ENCODE assay signal across 15 mouse cellular contexts in genomic region chr5:43152119-43152611, GRCm38 (mm10).
DNase-seq lines count a peak whose midpoint lies in the region; ATAC-seq and TF ChIP-seq lines count a peak whose summit lies in the region.
"Had no signal": no experiment of that assay in that cellular context is flagged by ENCODE, and none has a peak within 500 bp of the region (broad histone marks: within the 10 kb centered on the region; RNA-seq: fewer than 3 reads in every experiment).

No protein-coding gene starts in this region.

- no peaks in the 10 kb centered on the region for H3K9me3 ChIP-seq in forebrain, embryonic 13.5 days (replicated peaks)
- no peaks in the 10 kb centered on the region for H3K9me3 ChIP-seq in forebrain, embryonic 12.5 days
- no peaks in the 10 kb centered on the region for H3K9me3 ChIP-seq in hindbrain, embryonic 16.5 days (ENCODE audit: control insufficient read depth, low read length)
- no peaks in the 10 kb centered on the region for H3K9me3 ChIP-seq in heart, embryonic 10.5 days
- H3K9me3 ChIP-seq: embryonic facial prominence, embryonic 12.5 days; midbrain, embryonic 12.5 days had no signal

- 21% methylated on average over 8 of the region's 8 CpGs for WGBS in forebrain, embryonic 13.5 days
- 20% methylated on average over 8 of the region's 8 CpGs for WGBS in forebrain, embryonic 12.5 days
- 31% methylated on average over 8 of the region's 8 CpGs for WGBS in hindbrain, embryonic 16.5 days
- WGBS in heart, embryonic 10.5 days, result 42% methylated on average over 8 of the region's 8 CpGs

- DNase-seq in left cerebral cortex, postnatal 4 days, result peak; percentile 22
- no peak for DNase-seq in left cerebral cortex, adult 9 months (ENCODE audit: low spot score in 2 of 2)
- DNase-seq in brain, embryonic 14.5 days (ENCODE audit: low read depth), result peak; percentile 60
- DNase-seq in adrenal gland, postnatal 14 days, result no peak
- no peak for DNase-seq in heart, embryonic 10.5 days (ENCODE audit: low spot score)
- DNase-seq: adrenal gland, postnatal 36 days; B cell, adult 2 months; gastrocnemius, postnatal 14 days; kidney, postnatal 14 days; liver, postnatal 0 days had no signal

- no peak overlapping the region for H3K4me2 ChIP-seq in forebrain, embryonic 13.5 days
- H3K4me2 ChIP-seq in forebrain, embryonic 12.5 days, result no peak overlapping the region
- peak overlapping the region; percentile 10; the same call in 1 of the 2 replicates for H3K4me2 ChIP-seq in hindbrain, embryonic 16.5 days (ENCODE audit: low read length)
- H3K4me2 ChIP-seq: embryonic facial prominence, embryonic 12.5 days; midbrain, embryonic 12.5 days had no signal

- no peaks in the 10 kb centered on the region for H3K27me3 ChIP-seq in forebrain, embryonic 13.5 days
- no peaks in the 10 kb centered on the region for H3K27me3 ChIP-seq in forebrain, embryonic 12.5 days
- H3K27me3 ChIP-seq in hindbrain, embryonic 16.5 days (replicated peaks; ENCODE audit: control insufficient read depth, insufficient read depth, low read length), result no peaks in the 10 kb centered on the region
- H3K27me3 ChIP-seq in heart, embryonic 10.5 days (ENCODE audit: insufficient read depth, poor library complexity, severe bottlenecking), result no peaks in the 10 kb centered on the region
- H3K27me3 ChIP-seq: embryonic facial prominence, embryonic 12.5 days; midbrain, embryonic 12.5 days had no signal

- no peaks in the 10 kb centered on the region for H3K36me3 ChIP-seq in forebrain, embryonic 13.5 days (ENCODE audit: poor library complexity, severe bottlenecking)
- H3K36me3 ChIP-seq in forebrain, embryonic 12.5 days (replicated peaks), result no peaks in the 10 kb centered on the region
- H3K36me3 ChIP-seq in hindbrain, embryonic 16.5 days (ENCODE audit: control insufficient read depth, insufficient read depth, low read length), result no peaks in the 10 kb centered on the region
- no peaks in the 10 kb centered on the region for H3K36me3 ChIP-seq in heart, embryonic 10.5 days
- H3K36me3 ChIP-seq: embryonic facial prominence, embryonic 12.5 days; midbrain, embryonic 12.5 days had no signal

- peak; percentile 11; the same call in 1 of the 2 replicates for ATAC-seq in forebrain, embryonic 13.5 days
- no peak for ATAC-seq in forebrain, embryonic 12.5 days (ENCODE audit: low FRiP score)
- ATAC-seq in hindbrain, embryonic 16.5 days, result peak; percentile 81

- no peak for TF ChIP-seq CTCF in brain, embryonic 14.5 days (IDR thresholded peaks at IDR 0.05; ENCODE audit: borderline replicate concordance, extremely low read depth, insufficient read depth, insufficient read length)

- H3K9ac ChIP-seq in forebrain, embryonic 13.5 days, result no peak overlapping the region
- no peak overlapping the region for H3K9ac ChIP-seq in forebrain, embryonic 12.5 days
- no peak overlapping the region for H3K9ac ChIP-seq in hindbrain, embryonic 16.5 days (ENCODE audit: low read depth, low read length)
- H3K9ac ChIP-seq: embryonic facial prominence, embryonic 12.5 days; liver, postnatal 0 days; midbrain, embryonic 12.5 days had no signal

- no peak overlapping the region for H3K4me3 ChIP-seq in forebrain, embryonic 13.5 days
- H3K4me3 ChIP-seq in forebrain, embryonic 12.5 days (replicated peaks), result no peak overlapping the region
- H3K4me3 ChIP-seq in hindbrain, embryonic 16.5 days (ENCODE audit: low read length), result no peak overlapping the region
- H3K4me3 ChIP-seq in heart, embryonic 10.5 days, result no peak overlapping the region
- H3K4me3 ChIP-seq: embryonic facial prominence, embryonic 12.5 days; midbrain, embryonic 12.5 days had no signal

- peaks cover 3% of the 10 kb centered on the region; the same call in 1 of the 2 replicates for H3K4me1 ChIP-seq in forebrain, embryonic 13.5 days
- peaks cover 4% of the 10 kb centered on the region for H3K4me1 ChIP-seq in forebrain, embryonic 12.5 days
- H3K4me1 ChIP-seq in hindbrain, embryonic 16.5 days (ENCODE audit: control insufficient read depth, insufficient read depth, low read depth, low read length), result peaks cover 8% of the 10 kb centered on the region; the same call in 1 of the 2 replicates
- H3K4me1 ChIP-seq in heart, embryonic 10.5 days, result peaks cover 22% of the 10 kb centered on the region

- no peak overlapping the region for H3K27ac ChIP-seq in forebrain, embryonic 13.5 days
- no peak overlapping the region for H3K27ac ChIP-seq in forebrain, embryonic 12.5 days
- peak overlapping the region; percentile 48 for H3K27ac ChIP-seq in hindbrain, embryonic 16.5 days (ENCODE audit: low read depth, low read length)
- no peak overlapping the region for H3K27ac ChIP-seq in heart, embryonic 10.5 days
- H3K27ac ChIP-seq: embryonic facial prominence, embryonic 12.5 days; midbrain, embryonic 12.5 days had no signal

- TF ChIP-seq POLR2A in brain, embryonic 14.5 days (IDR thresholded peaks at IDR 0.05; ENCODE audit: borderline replicate concordance, extremely low read depth, insufficient read depth, insufficient read length, poor library complexity, severe bottlenecking), result no peak

- intact Hi-C loops in left cerebral cortex, postnatal 4 days (cut with DNase I), result no loop called here

Comparison
In these comparisons a context has a peak if more than half of its experiments do, and no peak if none do; other contexts are left out.
1. DNase-seq: peak in left cerebral cortex, postnatal 4 days (single experiment) and brain, embryonic 14.5 days (single experiment); none in left cerebral cortex, adult 9 months (0 of 2), adrenal gland, postnatal 14 days (single experiment) and heart, embryonic 10.5 days (single experiment).